Mouse (Mus musculus) cerebellum, adult 8-10 months (tissue): ENCODE results near the gene Rarg.
"Not testable (repeated sequence)": the region's sequence is repeated elsewhere in the genome, so short reads cannot be mapped to it uniquely, and the experiment has no call there.

Experiments used
- DNase-seq: peaks from one replicate; pipeline ENCODE4 v3.0.0; 2022

Rarg gene

DNA sequence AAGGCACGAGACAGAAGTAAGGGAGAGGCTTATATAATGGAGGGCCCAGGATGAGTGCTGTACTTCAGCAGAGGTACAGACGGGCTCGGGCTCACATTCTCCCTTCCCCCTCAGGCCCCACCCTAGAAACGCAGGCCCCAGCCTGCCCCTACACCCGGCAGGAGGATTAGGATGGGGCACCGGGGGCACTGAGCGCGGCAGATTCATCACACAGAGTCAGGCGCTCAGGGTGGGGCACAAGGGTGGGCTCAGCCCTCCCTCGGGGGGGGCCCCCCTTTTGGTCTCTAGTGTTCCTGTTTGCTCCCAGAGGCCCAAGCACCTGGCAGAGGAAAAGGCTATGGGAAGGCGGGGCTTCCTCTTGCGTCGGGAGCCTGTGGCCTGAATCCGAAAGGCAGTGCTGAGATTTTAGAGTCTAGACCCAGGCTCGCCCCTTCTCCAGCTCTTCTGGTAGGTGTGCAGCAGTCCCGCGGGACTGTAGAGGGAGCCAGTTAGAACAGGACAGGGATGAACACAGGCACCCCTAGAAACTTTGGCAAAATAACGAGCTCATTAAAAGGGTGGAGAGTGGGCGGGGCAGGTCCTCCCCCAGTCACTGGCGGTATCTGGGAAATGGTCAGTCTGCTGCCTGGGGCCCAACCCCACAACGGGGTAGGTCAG is 21.8 kb downstream of the Rarg start:
- DNase-seq: no peak

DNA sequence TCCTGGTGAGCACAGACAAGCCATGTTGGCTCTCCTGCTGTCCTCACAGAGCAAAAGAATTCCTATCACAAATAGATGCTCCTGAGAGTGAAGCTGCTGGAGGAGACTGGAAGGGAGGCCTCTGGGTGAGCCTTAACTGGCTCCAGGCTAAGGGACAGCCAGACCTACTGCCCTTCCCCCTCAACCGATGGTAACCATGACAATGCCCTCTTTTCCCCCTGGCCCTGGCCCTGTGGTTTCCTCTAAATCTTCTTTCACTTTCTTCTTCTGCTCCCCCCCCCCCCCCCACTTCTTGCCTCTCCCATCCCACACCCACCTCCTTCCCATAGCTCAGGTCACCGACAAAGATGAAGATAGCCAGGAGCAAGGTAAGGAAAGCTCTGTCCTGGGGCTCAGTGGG is 23.4 kb downstream of the Rarg start:
- no peak for DNase-seq

DNA sequence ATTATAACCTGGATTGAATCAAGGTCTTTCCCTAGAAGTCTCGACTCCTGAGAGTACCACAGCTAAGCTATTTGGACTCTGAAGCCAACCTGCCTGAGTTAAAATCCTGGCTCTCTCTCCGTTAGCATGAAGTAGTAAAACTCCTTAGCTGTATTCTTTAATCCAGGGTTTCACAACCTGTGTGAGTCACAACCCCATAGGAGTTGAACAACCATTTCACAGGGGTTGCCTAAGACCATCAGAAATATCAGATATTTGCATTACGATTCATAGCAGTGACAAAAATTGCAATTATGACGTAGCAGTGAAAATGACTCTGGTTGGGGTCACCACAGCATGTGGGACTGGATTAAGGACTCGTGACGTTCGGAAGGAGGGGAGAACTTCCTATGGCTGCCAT is 24.6 kb downstream of the Rarg start:
- no peak for DNase-seq

DNA sequence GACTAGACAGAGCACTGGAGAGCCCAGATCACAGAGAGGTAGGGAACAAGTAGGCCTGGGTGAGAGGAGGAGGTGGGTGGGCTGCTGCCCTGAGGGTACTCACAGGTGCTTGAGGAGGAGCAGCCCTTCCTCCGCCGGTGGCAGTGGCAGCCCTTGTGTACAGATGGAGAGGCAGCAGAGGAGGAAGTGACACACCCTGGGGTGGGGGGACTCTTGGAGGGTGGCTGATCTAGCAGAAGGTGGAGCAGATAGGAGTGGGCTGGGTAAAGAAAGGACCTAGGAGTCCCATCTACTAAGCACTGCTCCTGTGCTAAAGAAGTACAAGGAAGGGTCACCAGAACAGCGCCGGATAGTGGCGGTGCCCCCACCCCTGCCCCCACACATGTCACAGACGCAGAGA is 25.6 kb downstream of the Rarg start, which contains the start of gene Itgb7:
Gene Itgb7 (minus strand): TSS at position 197 of the 400 bp plus-strand sequence.
- DNase-seq: no peak

DNA sequence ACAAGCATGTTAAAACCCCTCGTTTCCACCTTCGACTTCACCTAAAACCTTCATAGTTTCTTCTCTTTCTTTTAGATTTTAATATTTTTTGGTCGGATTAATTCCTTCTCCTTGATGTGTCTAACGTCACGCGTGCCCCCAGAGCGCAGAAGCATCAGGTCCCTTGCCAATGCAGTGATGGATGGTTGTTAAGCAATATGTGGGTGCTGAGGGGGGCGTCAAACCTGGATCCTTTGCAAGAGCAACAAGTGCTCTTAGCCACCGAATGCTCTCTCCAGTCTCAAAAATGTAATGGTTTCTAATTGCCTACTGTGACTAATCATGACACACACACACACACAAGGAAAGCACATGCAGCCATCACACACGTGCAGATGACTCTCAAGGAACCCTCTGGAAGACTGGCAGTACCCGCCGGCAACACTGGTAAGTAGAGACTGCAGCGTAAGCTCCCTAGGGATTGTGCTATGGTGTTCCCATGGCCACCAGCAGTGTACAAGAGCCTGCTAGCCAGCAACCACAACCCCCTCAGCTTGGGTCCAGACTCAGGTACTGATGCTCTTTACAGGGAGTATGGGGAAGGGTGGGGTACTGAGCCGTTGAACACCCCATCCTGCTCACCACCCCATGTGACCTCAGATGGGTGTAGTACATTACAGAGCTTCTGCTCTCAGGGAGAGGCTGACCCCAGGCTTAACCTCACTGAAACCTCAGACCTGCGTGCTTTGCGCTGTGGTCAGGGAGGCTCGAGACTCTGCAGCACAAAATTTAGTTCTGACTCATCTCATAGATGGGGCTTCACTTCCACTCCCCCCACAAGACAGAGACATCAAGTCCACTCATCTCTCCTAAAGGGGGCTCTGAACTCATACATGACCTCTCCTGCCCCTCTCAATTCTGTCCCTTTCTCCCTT is 26.7 kb downstream of the Rarg start:
- DNase-seq: no peak

DNA sequence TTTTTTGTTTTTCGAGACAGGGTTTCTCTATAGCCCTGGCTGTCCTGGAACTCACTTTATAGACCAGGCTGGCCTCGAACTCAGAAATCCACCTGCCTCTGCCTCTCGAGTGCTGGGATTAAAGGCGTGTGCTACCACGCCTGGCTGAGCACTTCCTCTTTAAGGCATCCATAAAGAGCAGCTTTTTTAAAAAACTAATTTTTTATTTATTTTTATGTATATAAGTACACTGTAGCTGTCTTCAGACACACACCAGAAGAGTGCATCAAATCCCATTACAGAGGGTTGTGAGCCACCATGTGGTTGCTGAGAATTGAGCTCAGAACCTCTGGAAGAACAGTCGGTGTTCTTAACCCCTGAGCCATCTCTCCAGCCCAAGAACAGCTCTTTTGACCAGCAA is 31.7 kb downstream of the Rarg start:
- not testable (repeated sequence) for DNase-seq

DNA sequence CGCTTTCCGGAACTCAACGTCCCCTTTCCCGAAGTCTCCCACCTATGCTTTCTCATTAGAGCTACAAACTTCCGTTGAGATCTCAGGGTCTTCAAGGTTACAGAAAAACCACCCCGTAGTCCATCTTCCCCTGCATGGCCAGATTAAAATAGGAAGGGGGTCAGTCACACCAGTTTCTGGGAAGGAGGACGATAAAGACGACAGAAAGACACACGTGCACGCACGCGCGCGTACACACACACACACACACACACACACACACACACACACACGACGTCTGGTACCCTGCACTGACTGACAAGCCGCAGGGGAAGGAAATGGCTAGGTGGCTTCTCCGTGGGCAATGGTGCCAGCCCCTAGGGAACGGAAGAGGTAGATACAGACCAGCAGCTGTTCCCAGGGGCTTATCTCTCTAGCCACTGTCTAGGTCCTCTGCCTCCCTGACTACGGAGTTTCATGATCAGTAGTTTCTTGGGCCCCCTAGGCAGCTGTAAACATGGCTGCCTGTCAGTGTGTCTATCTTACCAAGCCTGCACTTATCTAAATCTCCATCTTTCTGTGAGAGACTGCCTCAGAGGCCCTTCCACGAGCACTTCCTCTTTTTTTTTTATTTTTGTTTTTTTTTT is 32.2 kb downstream of the Rarg start:
- no peak for DNase-seq

DNA sequence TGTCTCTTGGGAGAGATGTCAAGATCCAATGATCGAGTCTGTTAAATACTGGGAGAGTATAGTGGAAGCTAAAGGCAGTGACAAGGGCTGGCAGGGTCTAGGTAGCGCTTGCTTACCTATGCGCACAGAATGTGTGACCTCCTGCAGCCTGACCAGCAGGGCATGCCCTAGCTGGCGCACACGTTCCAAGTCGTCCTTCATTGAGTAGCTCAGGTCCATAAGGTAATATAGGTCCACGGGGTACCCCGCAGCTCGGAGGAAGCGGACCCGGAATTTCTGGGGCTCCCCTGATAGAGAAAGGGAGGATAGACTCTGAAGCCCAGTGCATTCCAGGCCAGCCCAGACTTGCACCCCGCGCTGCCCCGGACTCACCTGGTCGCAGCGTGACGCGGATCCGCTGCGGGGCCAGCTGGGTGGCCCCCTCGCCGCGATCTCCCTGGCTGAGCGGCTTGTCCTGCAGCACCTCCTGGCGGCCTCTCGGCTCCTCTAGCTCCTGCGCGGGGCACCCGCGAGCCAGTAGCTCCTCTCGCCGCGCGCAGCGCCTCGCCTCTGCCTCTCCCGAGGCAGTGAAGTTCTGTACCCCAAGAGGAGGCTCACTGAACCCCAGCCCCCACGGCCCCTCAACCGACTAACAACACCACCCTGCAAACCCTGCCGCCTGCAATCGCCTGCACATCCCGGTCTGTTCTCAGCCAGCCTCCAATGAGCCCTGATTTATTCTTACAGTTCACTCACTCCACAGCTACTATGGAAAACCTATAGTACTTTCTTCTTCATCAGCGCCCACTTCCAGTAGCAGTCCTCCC is 32.9 kb downstream of the Rarg start:
- DNase-seq: peak; percentile 84

DNA sequence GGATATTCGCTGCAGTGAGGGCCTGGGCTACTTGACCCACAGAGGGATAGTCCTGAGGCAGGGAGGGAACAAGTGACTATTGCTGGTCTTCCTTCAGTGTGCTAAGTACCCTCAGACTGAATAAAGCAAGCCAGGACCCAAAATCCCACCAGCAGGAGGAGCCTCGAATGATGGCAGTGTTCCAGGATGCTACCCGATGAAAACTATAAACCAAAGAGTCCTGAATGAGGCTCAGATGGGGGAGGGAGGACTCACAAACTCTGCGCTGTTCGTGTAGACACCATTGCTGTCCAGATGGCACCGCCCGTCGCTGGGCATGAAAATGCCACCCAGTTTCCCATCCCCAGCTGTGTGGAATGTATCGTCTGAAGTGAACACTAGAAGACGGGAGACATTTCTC is 34.9 kb downstream of the Rarg start:
- no peak for DNase-seq

DNA sequence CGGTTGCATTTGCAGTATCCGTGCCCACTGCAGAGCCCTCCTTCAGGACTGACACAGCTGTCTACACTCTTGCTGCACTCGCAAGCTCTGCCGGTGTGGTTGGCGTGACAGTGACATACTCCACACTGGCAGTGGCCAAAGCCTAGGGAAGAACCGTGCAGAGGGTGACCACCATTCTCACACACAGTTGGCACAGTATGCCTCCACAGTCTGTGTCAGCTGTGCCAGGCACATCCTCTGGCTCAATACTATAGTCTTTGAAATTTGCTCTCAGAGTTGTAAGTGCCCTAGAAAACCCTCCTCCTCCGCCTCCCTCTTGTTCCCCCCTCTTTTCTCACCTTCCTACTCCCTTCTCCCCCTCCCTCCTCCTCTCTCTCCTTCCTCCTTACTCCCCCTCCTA is 40.0 kb downstream of the Rarg start:
- no peak for DNase-seq

DNA sequence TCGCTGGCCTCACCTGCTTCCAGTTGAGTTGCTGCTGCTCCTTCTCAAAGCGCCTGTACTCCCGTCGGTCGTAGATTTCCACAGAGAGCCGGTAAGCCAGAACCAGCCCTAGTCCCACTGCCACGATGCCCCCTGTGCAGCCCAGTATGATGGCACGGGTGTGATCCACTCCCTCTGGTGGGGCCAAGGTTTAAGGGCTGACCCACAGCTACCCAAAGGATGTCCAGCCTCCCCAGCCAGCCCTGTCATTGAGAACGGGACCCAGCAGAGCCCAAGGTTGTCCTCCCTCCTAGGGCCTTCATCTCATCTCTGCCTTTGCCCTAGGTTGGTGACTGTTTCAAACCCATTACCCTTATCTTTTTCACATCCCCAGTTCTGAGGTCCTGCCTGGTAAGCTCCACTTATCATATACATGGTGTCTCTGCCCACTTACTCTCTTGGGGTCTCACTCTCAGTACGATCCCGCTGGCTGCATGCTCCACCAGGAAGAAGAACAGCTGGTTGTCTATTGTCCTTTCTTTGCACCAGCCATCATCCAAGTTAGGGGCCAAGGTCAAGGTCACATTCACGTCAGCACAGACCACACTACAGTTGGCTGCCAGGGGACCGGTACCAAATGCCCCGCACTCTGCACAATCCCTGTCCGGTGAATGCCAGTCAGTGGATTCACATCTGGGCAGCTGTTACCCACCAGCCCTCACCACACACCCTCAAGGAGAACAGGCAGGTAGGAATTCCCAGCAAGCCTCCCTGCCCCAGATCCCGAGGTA is 40.7 kb downstream of the Rarg start:
- no peak for DNase-seq

DNA sequence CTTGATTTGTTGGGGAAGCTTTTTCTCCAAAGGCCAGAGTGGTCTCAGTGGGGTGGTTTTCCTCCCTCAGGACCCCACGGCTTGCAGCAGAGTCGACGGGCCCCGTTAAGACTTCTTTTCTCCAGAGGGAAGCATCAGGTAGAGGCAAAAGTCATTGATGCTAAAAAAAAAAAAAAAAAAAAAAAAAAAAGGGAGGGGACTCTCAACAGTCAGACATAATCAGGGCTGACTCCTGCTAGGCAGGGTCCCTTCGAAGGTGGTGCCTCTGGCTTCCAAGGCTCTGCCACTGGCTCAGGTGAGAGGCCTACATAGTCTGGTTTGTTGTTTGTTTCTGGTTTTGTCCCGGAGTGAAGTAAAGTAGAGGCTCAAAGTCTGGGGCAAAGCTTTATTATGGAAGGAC is 41.7 kb downstream of the Rarg start:
- DNase-seq: no peak

DNA sequence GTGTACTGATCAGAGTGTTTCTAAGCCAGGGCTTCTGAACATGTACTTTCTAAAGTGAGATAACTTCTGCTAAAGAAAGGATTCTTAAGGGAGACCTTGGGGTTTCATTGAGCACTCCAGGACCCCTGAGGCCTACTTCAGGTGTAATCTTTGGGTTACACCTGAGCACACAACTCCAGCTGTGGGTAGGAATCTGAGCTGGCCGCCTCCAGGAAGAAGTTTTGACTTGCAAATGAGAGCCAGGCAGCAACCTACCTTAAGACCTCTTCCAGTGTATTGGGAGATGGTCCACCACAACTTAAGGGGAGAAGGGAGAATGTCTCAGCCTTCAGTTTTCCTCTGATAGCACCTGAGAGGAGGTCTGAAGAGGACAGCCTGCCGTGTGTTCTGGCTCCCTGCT is 43.2 kb downstream of the Rarg start:
- DNase-seq: no peak

DNA sequence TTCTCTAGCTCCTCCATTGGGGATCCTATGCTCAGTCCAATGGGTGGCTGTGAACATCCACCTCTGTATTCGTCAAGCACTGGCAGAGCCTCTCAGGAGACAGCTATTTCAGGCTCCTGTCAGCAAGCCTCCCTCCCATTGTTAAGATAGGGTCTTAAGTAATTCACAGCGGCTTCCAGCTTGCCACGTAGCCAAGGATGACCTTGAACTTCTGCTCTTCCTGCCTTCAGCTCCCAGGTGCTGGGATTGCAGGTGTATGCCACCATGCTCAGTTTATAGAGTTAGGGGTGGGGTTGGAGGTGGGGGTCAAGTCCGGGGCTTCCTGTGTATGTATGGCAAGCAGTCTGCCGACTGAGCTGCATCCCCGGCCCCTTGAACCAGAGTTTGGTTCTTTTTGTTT is 45.4 kb downstream of the Rarg start:
- no peak for DNase-seq

DNA sequence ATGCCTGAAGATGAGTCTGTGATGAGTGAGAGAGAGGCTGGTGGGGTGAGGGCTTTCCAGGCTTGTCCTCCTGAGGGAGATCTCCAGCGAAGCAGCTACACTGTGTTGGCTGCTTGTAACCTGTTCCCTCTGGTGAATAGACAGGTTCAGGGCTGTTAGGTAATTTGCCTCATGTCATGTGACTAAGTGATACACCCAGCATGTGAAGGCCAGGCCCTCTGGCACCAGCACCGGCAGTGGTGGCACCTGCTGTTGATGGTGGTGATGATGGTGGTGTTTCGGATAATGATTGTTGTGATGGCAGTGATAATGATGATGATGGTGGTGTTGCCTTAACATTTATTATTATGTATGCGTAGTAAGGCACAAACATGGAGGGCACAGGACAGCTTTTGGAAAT is 46.5 kb downstream of the Rarg start:
- DNase-seq: no peak

DNA sequence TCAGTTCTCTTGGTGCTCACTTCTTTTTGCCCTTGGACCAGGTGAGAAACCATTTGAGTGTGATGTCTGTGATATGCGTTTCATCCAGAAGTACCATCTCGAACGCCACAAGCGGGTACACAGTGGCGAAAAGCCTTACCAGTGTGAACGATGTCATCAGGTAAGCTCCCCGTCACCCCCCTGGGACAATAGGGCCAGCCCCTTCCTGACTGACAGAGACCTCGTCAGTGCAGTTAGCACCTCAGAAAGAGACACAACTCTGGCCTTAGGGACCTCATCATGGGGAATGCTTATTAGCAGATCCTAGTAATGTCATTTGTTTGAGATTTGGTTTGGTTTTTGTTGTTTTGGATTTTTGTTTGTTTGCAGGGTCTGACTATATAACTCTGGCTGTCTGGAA is 48.2 kb downstream of the Rarg start:
- DNase-seq: no peak

DNA sequence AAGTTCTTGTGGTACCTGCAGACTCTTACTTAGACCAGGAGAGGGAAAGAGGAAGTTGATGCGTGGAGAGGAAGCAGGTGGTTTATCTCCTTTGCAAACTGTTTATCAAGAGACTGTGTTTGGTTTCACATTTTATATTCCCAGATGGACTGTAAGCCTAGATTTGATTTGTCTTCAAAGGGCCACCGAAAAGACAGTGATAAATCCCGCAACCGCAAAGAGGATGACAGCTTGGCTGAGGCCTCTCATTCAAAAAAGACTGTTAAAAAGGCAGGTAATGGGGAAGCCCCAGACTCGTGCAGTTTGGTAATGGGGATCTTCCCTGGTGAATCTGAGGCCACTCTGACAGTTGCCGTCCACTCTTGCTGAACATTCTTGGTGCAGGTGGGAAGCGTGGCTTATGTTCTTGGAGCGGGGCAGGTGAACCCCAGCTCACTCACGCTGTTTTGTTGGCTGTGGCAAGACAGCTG is 49.2 kb downstream of the Rarg start:
- DNase-seq: no peak

DNA sequence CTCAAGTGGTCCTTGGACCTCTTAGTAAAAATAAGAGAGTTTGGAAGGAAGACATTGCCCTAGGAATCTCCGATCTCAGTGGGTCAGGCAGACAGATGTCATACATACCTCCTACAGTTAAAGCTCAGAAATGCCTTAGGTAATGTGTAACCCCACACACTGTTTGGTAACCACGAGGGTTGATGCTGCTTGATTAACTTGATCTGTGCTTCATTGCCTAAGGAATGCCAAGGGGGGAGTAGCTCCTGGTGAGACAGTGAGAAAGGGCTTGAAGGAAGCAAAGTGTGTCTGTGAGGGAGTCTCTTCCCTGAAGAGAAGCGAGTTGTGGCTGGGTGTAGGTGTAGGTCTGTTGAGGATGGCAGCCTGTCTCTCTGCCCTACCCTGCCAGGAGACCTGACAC is 50.0 kb downstream of the Rarg start:
- no peak for DNase-seq

DNA sequence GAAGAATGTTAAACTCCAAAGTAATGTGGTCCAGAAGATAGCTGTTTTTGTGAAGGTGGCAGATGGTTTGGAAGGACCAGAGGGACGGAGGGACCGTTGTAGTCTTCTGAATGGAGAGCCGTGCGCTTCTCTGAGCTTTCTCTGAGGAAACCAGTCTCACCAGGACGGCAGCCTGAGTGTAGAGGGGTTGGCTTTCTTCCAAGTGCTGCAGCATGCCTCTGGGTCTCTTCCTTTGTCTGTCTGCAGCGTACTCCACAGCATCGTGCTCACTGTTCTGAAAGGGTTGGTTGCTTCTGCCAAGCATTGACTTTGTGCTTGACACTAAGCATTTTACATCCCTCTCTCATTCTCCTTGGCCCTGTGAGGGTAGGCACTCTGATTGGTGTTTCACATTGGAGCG is 51.5 kb downstream of the Rarg start:
- no peak for DNase-seq

DNA sequence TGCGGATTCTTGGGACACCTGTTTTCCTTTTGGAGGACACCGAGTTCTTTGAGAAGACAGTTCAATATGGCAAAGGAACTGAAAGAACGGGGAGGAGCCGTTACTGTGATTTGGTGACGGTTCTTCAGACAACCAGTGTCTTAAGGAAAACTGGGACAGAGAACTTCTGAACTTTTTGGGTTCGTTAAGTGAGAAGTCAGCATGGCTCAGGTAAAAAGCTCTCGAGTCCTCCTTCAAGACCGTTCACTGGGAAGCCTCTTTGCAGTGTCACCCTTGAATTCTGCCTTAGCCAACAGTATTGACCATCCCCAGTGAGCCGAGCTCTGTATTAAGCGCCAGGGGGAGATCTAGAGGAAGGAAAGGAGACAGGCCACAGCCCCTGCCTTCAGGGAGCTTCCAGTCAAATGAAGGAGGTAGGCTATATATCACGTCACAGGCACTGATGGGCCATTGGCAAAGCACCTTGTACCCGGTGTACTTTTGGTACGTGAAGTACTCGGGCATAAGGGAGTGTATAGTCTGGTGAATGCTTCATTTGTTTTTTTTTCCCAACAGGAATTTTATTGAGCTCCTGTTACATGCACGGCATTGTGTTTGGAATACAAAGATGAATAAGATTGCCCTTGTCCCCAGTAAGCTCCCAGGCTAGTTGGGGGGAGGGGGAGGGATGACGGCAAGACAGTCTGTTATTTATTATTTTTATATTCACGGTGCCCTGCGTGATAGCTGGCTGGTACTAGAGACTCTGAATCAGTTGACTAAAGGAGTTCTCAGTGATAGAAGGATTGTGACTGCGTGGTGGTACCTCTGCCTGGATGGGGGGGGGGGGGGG is 52.4 kb downstream of the Rarg start, which contains the start of gene Csad:
Gene Csad (minus strand): TSS at position 51 of the 832 bp plus-strand sequence.
- DNase-seq: no peak

DNA sequence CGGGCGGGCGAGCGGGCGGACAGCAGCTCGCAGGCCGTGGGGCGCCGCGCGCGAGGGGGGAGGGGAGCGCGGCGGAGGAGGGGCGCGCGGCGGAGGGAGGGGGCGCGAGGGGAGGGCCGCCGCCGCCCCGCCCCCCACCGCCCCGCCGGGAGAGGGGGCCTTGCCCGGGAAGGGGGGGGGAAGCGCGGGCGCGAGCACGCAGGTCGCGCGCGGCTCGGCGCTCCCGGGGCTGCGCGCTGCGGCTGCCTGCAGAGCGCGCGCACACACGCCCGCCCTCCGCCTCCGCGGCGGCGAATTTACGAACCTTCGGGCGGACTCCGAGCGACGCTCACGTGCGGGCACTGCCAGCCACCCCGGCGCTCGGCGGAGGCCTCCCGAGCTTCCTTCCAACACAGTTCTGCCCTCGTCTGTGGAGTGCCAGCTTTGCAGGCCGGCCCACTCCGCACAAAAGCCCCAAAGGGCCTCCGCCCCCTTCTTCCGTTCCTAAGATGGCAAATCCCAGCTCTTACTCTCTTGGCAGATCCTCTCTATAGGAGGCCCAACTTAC is 53.4 kb downstream of the Rarg start:
- DNase-seq: peak; percentile 63
